ENCODE assay signal across 21 mouse cellular contexts in the genomic region with DNA sequence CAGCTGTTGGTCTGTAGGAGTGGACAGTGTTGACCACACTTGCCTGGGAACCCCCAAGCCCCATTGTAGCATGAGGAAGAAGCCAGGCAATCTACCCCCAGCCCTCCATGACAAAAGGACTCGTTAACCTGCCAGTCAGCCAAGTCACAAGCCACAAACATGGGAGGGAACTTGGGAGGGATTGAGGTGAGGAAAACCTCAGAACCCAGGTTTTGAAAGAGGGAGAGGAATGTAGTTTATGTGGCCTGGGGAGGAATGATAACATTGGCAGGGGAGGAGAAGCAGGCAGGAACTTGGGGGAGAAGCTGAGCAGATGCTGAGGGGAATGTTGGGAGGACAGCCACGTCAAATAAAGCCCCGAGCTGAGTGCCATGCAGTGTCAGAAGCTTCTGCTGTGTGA.
A peak's percentile ranks its signal among the peaks of the same experiment; 100 is the strongest.
DNase-seq lines count a peak whose midpoint lies in the region; ATAC-seq lines count a peak whose summit lies in the region.
"Had no signal": no experiment of that assay in that cellular context is flagged by ENCODE, and none has a peak within 500 bp of the region (broad histone marks: within the 10 kb centered on the region; RNA-seq: fewer than 3 reads in every experiment).

No protein-coding gene starts in this region.

- peaks cover 15% of the 10 kb centered on the region for H3K27me3 ChIP-seq in heart, embryonic 11.5 days (ENCODE audit: control insufficient read depth, insufficient read depth, low read length)
- no peaks in the 10 kb centered on the region for H3K27me3 ChIP-seq in kidney, embryonic 16.5 days (ENCODE audit: insufficient read depth, low read length)
- H3K27me3 ChIP-seq in kidney, embryonic 14.5 days (ENCODE audit: control insufficient read depth, insufficient read depth, low read length) = no peaks in the 10 kb centered on the region
- H3K27me3 ChIP-seq: embryonic facial prominence, embryonic 12.5 days; hindbrain, embryonic 15.5 days had no signal

- no peaks in the 10 kb centered on the region for H3K36me3 ChIP-seq in heart, embryonic 11.5 days (ENCODE audit: control insufficient read depth, insufficient read depth, low read length)
- H3K36me3 ChIP-seq in kidney, embryonic 16.5 days (ENCODE audit: insufficient read depth, low read length) = peaks cover 8% of the 10 kb centered on the region; the same call in 1 of the 2 replicates
- peaks cover 5% of the 10 kb centered on the region; the same call in 1 of the 2 replicates for H3K36me3 ChIP-seq in kidney, embryonic 14.5 days (ENCODE audit: control insufficient read depth, insufficient read depth, low read length)
- H3K36me3 ChIP-seq: embryonic facial prominence, embryonic 12.5 days; hindbrain, embryonic 15.5 days had no signal

- H3K4me1 ChIP-seq in heart, embryonic 11.5 days (ENCODE audit: control insufficient read depth, insufficient read depth, low read length) = peaks cover 15% of the 10 kb centered on the region
- peaks cover 28% of the 10 kb centered on the region for H3K4me1 ChIP-seq in kidney, embryonic 16.5 days (ENCODE audit: insufficient read depth, low read length)
- H3K4me1 ChIP-seq in kidney, embryonic 14.5 days (ENCODE audit: control insufficient read depth, insufficient read depth, low read length) = peaks cover 13% of the 10 kb centered on the region; the same call in 1 of the 2 replicates
- H3K4me1 ChIP-seq: hindbrain, embryonic 15.5 days had no signal

- no peak overlapping the region for H3K4me3 ChIP-seq in heart, embryonic 11.5 days (ENCODE audit: low read depth, low read length)
- H3K4me3 ChIP-seq in kidney, embryonic 16.5 days (ENCODE audit: low read length) = no peak overlapping the region
- no peak overlapping the region for H3K4me3 ChIP-seq in kidney, embryonic 14.5 days (ENCODE audit: low read length)
- H3K4me3 ChIP-seq: embryonic facial prominence, embryonic 12.5 days; heart, adult 2 months; hindbrain, embryonic 15.5 days had no signal

- no peaks in the 10 kb centered on the region for H3K9me3 ChIP-seq in heart, embryonic 11.5 days (replicated peaks; ENCODE audit: control insufficient read depth, low read length)
- H3K9me3 ChIP-seq in kidney, embryonic 16.5 days (ENCODE audit: low read length) = no peaks in the 10 kb centered on the region
- H3K9me3 ChIP-seq in kidney, embryonic 14.5 days (ENCODE audit: control insufficient read depth, low read length) = no peaks in the 10 kb centered on the region
- H3K9me3 ChIP-seq: embryonic facial prominence, embryonic 12.5 days; hindbrain, embryonic 15.5 days had no signal

- WGBS in heart, embryonic 11.5 days (ENCODE audit: insufficient replicate concordance) = 42% methylated on average over 3 of the region's 3 CpGs
- WGBS in kidney, embryonic 16.5 days = 15% methylated on average over 3 of the region's 3 CpGs
- 28% methylated on average over 3 of the region's 3 CpGs for WGBS in kidney, embryonic 14.5 days

- no peak overlapping the region for H3K9ac ChIP-seq in heart, embryonic 11.5 days (ENCODE audit: low read depth, low read length)
- H3K9ac ChIP-seq in kidney, embryonic 16.5 days (replicated peaks; ENCODE audit: low read length) = no peak overlapping the region
- no peak overlapping the region for H3K9ac ChIP-seq in kidney, embryonic 14.5 days (ENCODE audit: low read depth, low read length)
- H3K9ac ChIP-seq: embryonic facial prominence, embryonic 12.5 days; hindbrain, embryonic 15.5 days had no signal

- ATAC-seq in heart, embryonic 11.5 days (replicated peaks; ENCODE audit: insufficient number of reproducible peaks, low FRiP score, low TSS enrichment) = no peak
- no peak for ATAC-seq in kidney, embryonic 16.5 days (ENCODE audit: low FRiP score, low TSS enrichment)
- no peak for ATAC-seq in kidney, embryonic 14.5 days (ENCODE audit: low FRiP score, low TSS enrichment)
- ATAC-seq in hematopoietic stem cell, adult 5-6 weeks (replicated peaks in 1 of 2; ENCODE audit: insufficient read depth in 1 of 2, low FRiP score in 2 of 2, low TSS enrichment in 1 of 2, low read depth in 1 of 2, poor library complexity in 2 of 2, severe bottlenecking in 2 of 2) = peak; percentile 24 to 57
- ATAC-seq: forebrain, embryonic 14.5 days; intestine, embryonic 16.5 days had no signal

- H3K27ac ChIP-seq in heart, embryonic 11.5 days (ENCODE audit: low read depth, low read length) = no peak overlapping the region
- 0 out of 2 replicates have a peak overlapping the region, but pooled peaks have one; percentile 0 for H3K27ac ChIP-seq in kidney, embryonic 16.5 days (ENCODE audit: low read length)
- no peak overlapping the region for H3K27ac ChIP-seq in kidney, embryonic 14.5 days (ENCODE audit: low read depth, low read length)
- H3K27ac ChIP-seq: embryonic facial prominence, embryonic 12.5 days; heart, adult 2 months; hindbrain, embryonic 15.5 days had no signal

- no peak overlapping the region for H3K4me2 ChIP-seq in heart, embryonic 11.5 days
- H3K4me2 ChIP-seq in kidney, embryonic 16.5 days (replicated peaks; ENCODE audit: low read depth, low read length) = no peak overlapping the region
- no peak overlapping the region for H3K4me2 ChIP-seq in kidney, embryonic 14.5 days (replicated peaks; ENCODE audit: low read depth, low read length)
- H3K4me2 ChIP-seq: embryonic facial prominence, embryonic 12.5 days; hindbrain, embryonic 15.5 days had no signal

- peak; percentile 76 for DNase-seq in heart, adult 11 months
- peak; percentile 47 for DNase-seq in ZHBTc4 (ENCODE audit: low read depth, low spot score)
- DNase-seq in frontal cortex, postnatal 25 days (ENCODE audit: low spot score in 2 of 2) = no peak
- DNase-seq in thymus, postnatal 36 days = no peak
- DNase-seq: adrenal gland, adult 8-10 months; adrenal gland, postnatal 36 days; cerebellum, adult 2 months; cerebellum, postnatal 10 days; embryo, embryonic 11 days; gastrocnemius, postnatal 10 days; heart, adult 2 months; heart, postnatal 10 days; heart, postnatal 4 days had no signal

Comparison
In these comparisons a context has a peak if more than half of its experiments do, and no peak if none do; other contexts are left out.
1. DNase-seq: peak in heart, adult 11 months (single experiment) and ZHBTc4 (single experiment); none in frontal cortex, postnatal 25 days (0 of 2) and thymus, postnatal 36 days (0 of 2).
2. ATAC-seq: peak in hematopoietic stem cell, adult 5-6 weeks (2 of 2); none in heart, embryonic 11.5 days (single experiment), kidney, embryonic 16.5 days (single experiment) and kidney, embryonic 14.5 days (single experiment).